Mouse (Mus musculus) hindbrain, embryonic 15.5 days (tissue): Measurements from ENCODE around the gene Eif4h. TPM values are rescaled to one million over a fixed set of nuclear protein-coding genes. Genes with fewer than 3 reads are reported as not detected.

ENCODE experiments used
- ATAC-seq: fragments of 200-750 bp; cut with Nextera tagmentation; 2 replicates; pipeline ENCODE4 v1.8.0; 2017; ENCODE audit warnings: low read depth, moderate number of reproducible peaks, moderate TSS enrichment; ENCODE audit not compliant: low FRiP score
- H3K27ac ChIP-seq: fragments of 300-500 bp; sonication (generic); replicated peaks from 2 replicates; pipeline ENCODE4 v1.5.1; 2015; ENCODE audit warnings: mild to moderate bottlenecking, inconsistent platforms
- H3K27me3 ChIP-seq: fragments of 300-500 bp; sonication (generic); 2 replicates; pipeline ENCODE4 v1.6.1; 2015; ENCODE audit warnings: control low read depth, inconsistent platforms
- H3K36me3 ChIP-seq: fragments of 300-500 bp; sonication (generic); 2 replicates; pipeline ENCODE4 v1.6.1; 2015; ENCODE audit warnings: control low read depth, inconsistent platforms
- H3K4me1 ChIP-seq: fragments of 300-500 bp; sonication (generic); replicated peaks from 2 replicates; pipeline ENCODE4 v1.6.1; 2015; ENCODE audit warnings: control low read depth, inconsistent platforms
- H3K4me2 ChIP-seq: fragments of 300-500 bp; sonication (generic); 2 replicates; pipeline ENCODE4 v1.6.1; 2015; ENCODE audit warnings: moderate library complexity, mild to moderate bottlenecking, inconsistent platforms
- H3K4me3 ChIP-seq: fragments of 300-500 bp; sonication (generic); 2 replicates; pipeline ENCODE4 v1.5.1; 2015; ENCODE audit warnings: mild to moderate bottlenecking, inconsistent platforms
- H3K9ac ChIP-seq: fragments of 300-500 bp; sonication (generic); 2 replicates; pipeline ENCODE4 v1.6.1; 2015; ENCODE audit warnings: inconsistent platforms
- H3K9me3 ChIP-seq: fragments of 300-500 bp; sonication (generic); 2 replicates; pipeline ENCODE4 v1.6.1; 2016; ENCODE audit warnings: control low read depth, inconsistent platforms
- WGBS: fragments of 180-500 bp; shearing (Covaris S2); methylation state at CpG from one replicate; pipeline ENCODE4 v1.1.7; 2015; 5-methylcytosine and 5-hydroxymethylcytosine counted together
- microRNA-seq: library from miRNA; unstranded; fragments of <30 nt; microRNA quantifications from one replicate; pipeline ENCODE4, GENCODE M21; 2016
- polyA plus RNA-seq: library from polyadenylated mRNA; unstranded; fragments of >200 nt; fragmentation: Nextera tagmentation; extraction: Ambion mirVana; gene quantifications from 2 replicates; pipeline ENCODE4 v1.2.1, GENCODE M21; 2015

Gene Eif4h
- polyA plus RNA-seq, 1 experiment from 2014 or later = 336 TPM

GRCm38 (mm10) chr5:134575833-134576232, 63.5 kb downstream of the Eif4h start:
- Histone ChIP-seq H3K9me3 (no peaks in the 10 kb centered on the region), H3K4me2 (no peak overlapping the region), H3K9ac (no peak overlapping the region), H3K4me3 (no peak overlapping the region), H3K27ac (no peak overlapping the region), H3K4me1 (peaks cover 16% of the 10 kb centered on the region), H3K27me3 (no peaks in the 10 kb centered on the region), H3K36me3 (no peaks in the 10 kb centered on the region)
- WGBS = 94% methylated on average over 5 of the region's 5 CpGs
- ATAC-seq = no peak

GRCm38 (mm10) chr5:134572508-134573214, 66.6 kb downstream of the Eif4h start:
- Histone ChIP-seq H3K4me2 (peak overlapping the region; percentile 96), H3K27me3 (no peaks in the 10 kb centered on the region), H3K4me3 (peak overlapping the region; percentile 59), H3K4me1 (peaks cover 16% of the 10 kb centered on the region), H3K9me3 (no peaks in the 10 kb centered on the region), H3K36me3 (no peaks in the 10 kb centered on the region), H3K27ac (peak overlapping the region; percentile 86), H3K9ac (peak overlapping the region; percentile 70; the same call in 1 of the 2 replicates)
- 42% methylated on average over 10 of the region's 10 CpGs for WGBS
- no peak for ATAC-seq

GRCm38 (mm10) chr5:134571730-134572507, 67.4 kb downstream of the Eif4h start:
- ATAC-seq = peak; percentile 69
- H3K36me3 ChIP-seq = no peaks in the 10 kb centered on the region
- no peaks in the 10 kb centered on the region for H3K27me3 ChIP-seq
- peaks cover 16% of the 10 kb centered on the region for H3K4me1 ChIP-seq
- H3K9me3 ChIP-seq = no peaks in the 10 kb centered on the region
- H3K27ac ChIP-seq = peak overlapping the region; percentile 86
- peak overlapping the region; percentile 96 for H3K4me2 ChIP-seq
- peak overlapping the region; percentile 59 for H3K4me3 ChIP-seq
- H3K9ac ChIP-seq = peak overlapping the region; percentile 70
- 2% methylated on average over 23 of the region's 23 CpGs for WGBS

Small RNAs within 50 kb of the gene (microRNA-seq; reads per million reads assigned to microRNA genes)
- gene Mir7228 = not detected

Other genes starting within 250 kb of the Eif4h start
- gene Gtf2ird1, start 182.8 kb downstream of the Eif4h start, polyA plus RNA-seq = 69.0 and 73.7 TPM in 2 replicates
- 13.8 and 14.9 TPM in 2 replicates for gene Clip2, start 87.1 kb downstream of the Eif4h start, polyA plus RNA-seq
- gene Syna, start 79.3 kb downstream of the Eif4h start, polyA plus RNA-seq = 0.47 and 0.88 TPM in 2 replicates
- gene Rfc2, start 58.1 kb downstream of the Eif4h start, polyA plus RNA-seq = 190 and 194 TPM in 2 replicates
- 4.0 and 4.2 TPM in 2 replicates for gene Lat2, start 24.5 kb downstream of the Eif4h start, polyA plus RNA-seq
- 23.0 and 25.8 TPM in 2 replicates for gene Limk1, start 49.1 kb upstream of the Eif4h start, polyA plus RNA-seq
- gene Eln, start 107.8 kb upstream of the Eif4h start, polyA plus RNA-seq = 21.0 and 24.5 TPM in 2 replicates